Mouse (Mus musculus) thymus, adult 2 months (tissue): Measurements from ENCODE around the gene Gnas. TPM values are rescaled to one million over a fixed set of nuclear protein-coding genes. Genes with fewer than 3 reads are reported as not detected.

Experiments
- DNase-seq: peaks from one replicate; pipeline ENCODE4 v3.0.0; 2021
- H3K27ac ChIP-seq: fragments of 200-500 bp; 2 replicates; pipeline ENCODE4 v1.5.1; 2012; ENCODE audit warnings: low read length, control low read depth; ENCODE audit not compliant: control insufficient read depth, insufficient read depth
- H3K27me3 ChIP-seq: fragments of 200-500 bp; 2 replicates; pipeline ENCODE4 v1.6.1; 2012; ENCODE audit warnings: mild to moderate bottlenecking, low read length, moderate library complexity, mixed read lengths; ENCODE audit not compliant: control insufficient read depth, insufficient read depth
- H3K36me3 ChIP-seq: fragments of 200-500 bp; 2 replicates; pipeline ENCODE4 v1.6.1; 2012; ENCODE audit warnings: mild to moderate bottlenecking, low read length, moderate library complexity; ENCODE audit not compliant: control insufficient read depth, insufficient read depth
- H3K4me1 ChIP-seq: fragments of 200-500 bp; replicated peaks from 2 replicates; pipeline ENCODE4 v1.6.1; 2012; ENCODE audit warnings: low read length; ENCODE audit not compliant: control insufficient read depth, insufficient read depth
- H3K4me3 ChIP-seq: fragments of 200-500 bp; 2 replicates; pipeline ENCODE4 v1.5.1; 2012; ENCODE audit warnings: mild to moderate bottlenecking, low read length, control low read depth, moderate library complexity; ENCODE audit not compliant: control insufficient read depth, insufficient read depth
- CTCF ChIP-seq: fragments of 200-500 bp; IDR thresholded peaks from 2 replicates; pipeline ENCODE4 v1.5.1; 2012; ENCODE audit warnings: mild to moderate bottlenecking, control low read depth, low read length, moderate library complexity, borderline replicate concordance; ENCODE audit not compliant: control insufficient read depth, poor library complexity, insufficient read depth; ENCODE audit errors: extremely low read depth
- POLR2A ChIP-seq: fragments of 200-500 bp; IDR thresholded peaks from 2 replicates; pipeline ENCODE4 v1.6.1; 2012; ENCODE audit warnings: mild to moderate bottlenecking, low read length, control low read depth, moderate library complexity; ENCODE audit not compliant: control insufficient read depth, poor library complexity, insufficient read depth; ENCODE audit errors: extremely low read depth
- WGBS: fragments of 180-500 bp; shearing (Covaris S2); methylation state at CpG from one replicate; pipeline ENCODE4 v1.1.7; 2018; 5-methylcytosine and 5-hydroxymethylcytosine counted together
- polyA plus RNA-seq: library from polyadenylated mRNA; depleted of rRNA; stranded (reverse); fragments of >200 nt; gene quantifications from 2 replicates; pipeline ENCODE4 v1.2.3, GENCODE M21; 2012

The Gnas gene
- polyA plus RNA-seq, 1 experiment: 681 TPM

DNA sequence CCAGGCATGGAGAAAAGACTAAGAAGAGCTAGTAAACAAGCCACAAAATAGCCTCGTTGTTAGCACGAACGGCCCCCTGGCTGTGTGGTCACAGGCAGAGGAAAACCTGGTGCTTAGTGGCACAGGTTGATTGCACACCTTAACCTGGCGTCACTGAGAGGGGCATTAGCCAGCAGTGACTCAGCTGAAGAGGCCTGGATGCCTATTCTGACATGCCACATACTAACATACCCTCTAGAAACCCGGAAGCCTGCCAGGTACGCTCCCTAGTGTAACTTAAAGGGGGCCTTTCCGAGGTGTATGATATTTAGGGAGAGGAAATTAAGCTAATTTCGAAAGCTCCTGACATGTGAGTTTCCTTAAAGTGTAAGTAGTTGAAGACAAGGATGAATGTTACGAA, 32.5 kb downstream of the Gnas start:
- 91% methylated on average over 9 of the region's 9 CpGs for WGBS
- no peak for TF ChIP-seq POLR2A
- no peak for TF ChIP-seq CTCF
- H3K36me3 ChIP-seq: no peaks in the 10 kb centered on the region

DNA sequence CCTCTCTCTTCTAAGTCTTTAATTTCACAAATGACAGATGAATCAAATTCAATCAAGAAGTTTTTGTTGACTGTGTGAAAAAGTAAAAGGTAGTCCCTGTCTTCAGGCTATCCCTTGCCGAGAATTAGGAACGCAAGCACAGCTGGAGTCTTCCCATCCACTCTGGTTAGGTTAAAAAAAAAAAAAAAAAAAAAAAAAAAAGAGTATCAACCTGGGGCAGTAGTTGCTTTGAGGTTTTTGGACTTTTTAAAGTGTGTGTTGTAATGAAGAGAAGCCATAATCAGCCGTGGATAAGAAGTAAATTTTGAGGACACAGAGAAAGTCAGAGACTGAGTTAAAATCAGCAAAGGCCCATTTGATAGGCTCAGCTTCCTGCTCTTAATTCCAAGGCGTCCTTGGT, 41.9 kb downstream of the Gnas start:
- H3K27ac ChIP-seq: no peak overlapping the region
- 78% methylated on average over 4 of the region's 4 CpGs for WGBS
- H3K36me3 ChIP-seq: no peaks in the 10 kb centered on the region
- no peaks in the 10 kb centered on the region for H3K27me3 ChIP-seq
- H3K4me3 ChIP-seq: no peak overlapping the region
- no peak for TF ChIP-seq POLR2A
- no peak for TF ChIP-seq CTCF
- peaks cover 12% of the 10 kb centered on the region for H3K4me1 ChIP-seq
- no peak for DNase-seq

More for the DNA sequence above, 32.5 kb downstream of the Gnas start:
- no peak overlapping the region for H3K4me3 ChIP-seq
- no peak overlapping the region for H3K27ac ChIP-seq
- 0 out of 2 replicates have a peak, but pooled peaks cover 2% of the 10 kb centered on the region for H3K4me1 ChIP-seq
- H3K27me3 ChIP-seq: no peaks in the 10 kb centered on the region
- no peak for DNase-seq

DNA sequence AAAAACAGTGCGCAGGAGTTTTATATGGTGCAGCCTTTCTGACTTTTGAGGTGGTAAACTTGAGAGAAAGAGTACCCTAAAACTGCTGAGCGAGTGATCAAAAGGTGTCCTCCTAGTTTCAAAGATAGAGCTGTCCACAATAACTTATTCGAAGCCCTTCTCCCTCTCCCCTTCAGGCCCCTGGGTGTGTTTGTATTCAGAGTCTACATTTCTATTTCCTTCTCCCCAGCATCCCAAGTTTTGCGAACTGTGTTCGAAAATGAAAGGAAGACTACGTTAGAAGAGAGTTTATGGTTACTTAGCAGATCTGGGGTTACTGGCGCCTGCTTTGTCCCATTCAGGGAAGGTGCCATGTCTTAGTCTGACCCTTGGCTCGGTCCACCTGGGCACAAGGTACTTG, 42.4 kb downstream of the Gnas start:
- H3K4me1 ChIP-seq: peaks cover 12% of the 10 kb centered on the region
- no peak overlapping the region for H3K27ac ChIP-seq
- H3K36me3 ChIP-seq: no peaks in the 10 kb centered on the region
- DNase-seq: no peak
- TF ChIP-seq CTCF: no peak
- no peak for TF ChIP-seq POLR2A
- H3K4me3 ChIP-seq: peak overlapping the region; percentile 53
- no peaks in the 10 kb centered on the region for H3K27me3 ChIP-seq
- WGBS: 48% methylated on average over 8 of the region's 8 CpGs

DNA sequence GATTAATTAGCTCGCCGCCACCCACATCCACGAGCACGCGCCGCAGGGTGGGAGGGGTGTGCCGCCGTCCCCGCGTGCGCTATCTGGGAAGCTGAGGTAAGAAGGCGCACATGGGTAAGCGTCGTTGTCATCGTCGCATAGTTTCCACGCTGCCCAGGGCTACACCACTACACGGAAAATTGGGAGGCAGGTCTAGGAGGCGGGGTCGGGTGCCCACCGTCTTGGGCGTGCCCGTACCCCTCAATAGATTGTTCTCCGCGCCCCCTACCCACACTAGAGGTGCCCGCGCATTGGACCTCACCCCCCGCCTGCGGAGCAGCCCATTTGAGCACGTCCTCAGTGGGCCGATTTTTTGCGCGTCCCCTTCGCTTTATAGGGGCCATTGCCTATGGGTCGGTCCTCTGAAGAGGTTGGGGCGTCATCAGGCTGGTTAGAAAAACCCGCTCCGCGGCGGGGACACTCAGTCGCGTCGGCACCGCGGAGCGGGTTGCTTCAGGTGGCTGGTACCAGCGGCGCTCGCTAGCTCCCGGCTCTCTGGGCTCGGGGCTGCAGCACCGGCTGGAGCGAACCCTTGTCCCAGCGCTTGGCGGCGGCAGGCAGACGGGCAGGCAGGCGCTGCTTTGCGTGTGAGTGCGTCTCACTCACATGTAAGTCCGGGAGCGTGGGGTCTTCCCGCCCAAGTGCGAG, 43.3 kb downstream of the Gnas start:
- Histone ChIP-seq H3K27ac (no peak overlapping the region), H3K36me3 (no peaks in the 10 kb centered on the region), H3K4me3 (peak overlapping the region; percentile 53), H3K4me1 (peaks cover 12% of the 10 kb centered on the region), H3K27me3 (no peaks in the 10 kb centered on the region)
- WGBS: 50% methylated on average over 64 of the region's 64 CpGs
- peak; percentile 36 for DNase-seq
- TF ChIP-seq POLR2A (peak; percentile 80), CTCF (no peak)

DNA sequence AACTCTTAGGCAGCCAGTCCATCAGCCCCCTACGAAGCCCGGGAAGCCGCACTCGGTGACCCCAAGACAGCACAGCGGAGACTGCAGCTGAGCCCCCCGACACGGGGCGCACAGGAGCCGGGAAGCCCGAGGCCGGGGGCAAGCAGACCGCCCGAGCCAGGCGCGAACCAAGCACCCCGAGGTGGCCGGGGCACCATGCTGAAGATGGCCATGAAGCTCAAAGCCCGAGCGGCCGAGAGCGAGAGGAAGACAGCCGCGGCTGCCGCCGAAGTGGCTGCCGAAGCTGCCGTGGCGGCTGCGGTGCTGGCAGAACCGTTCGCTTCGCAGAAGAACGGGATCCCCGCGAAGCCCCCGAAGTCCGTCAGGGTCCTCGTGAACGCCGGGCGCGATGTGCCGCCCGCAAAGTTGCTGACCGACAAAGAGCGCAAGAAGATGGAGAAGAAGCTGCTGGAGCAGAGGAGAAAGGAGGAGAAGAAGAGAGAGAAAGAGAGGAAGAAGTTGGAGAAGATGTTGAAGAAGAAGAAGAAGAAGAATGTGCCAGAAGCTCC, 44.3 kb downstream of the Gnas start:
- no peak for DNase-seq
- Histone ChIP-seq H3K27me3 (no peaks in the 10 kb centered on the region), H3K4me3 (peak overlapping the region; percentile 72), H3K4me1 (peaks cover 12% of the 10 kb centered on the region), H3K36me3 (no peaks in the 10 kb centered on the region), H3K27ac (no peak overlapping the region)
- TF ChIP-seq CTCF (no peak), POLR2A (no peak)
- WGBS: 41% methylated on average over 46 of the region's 46 CpGs

DNA sequence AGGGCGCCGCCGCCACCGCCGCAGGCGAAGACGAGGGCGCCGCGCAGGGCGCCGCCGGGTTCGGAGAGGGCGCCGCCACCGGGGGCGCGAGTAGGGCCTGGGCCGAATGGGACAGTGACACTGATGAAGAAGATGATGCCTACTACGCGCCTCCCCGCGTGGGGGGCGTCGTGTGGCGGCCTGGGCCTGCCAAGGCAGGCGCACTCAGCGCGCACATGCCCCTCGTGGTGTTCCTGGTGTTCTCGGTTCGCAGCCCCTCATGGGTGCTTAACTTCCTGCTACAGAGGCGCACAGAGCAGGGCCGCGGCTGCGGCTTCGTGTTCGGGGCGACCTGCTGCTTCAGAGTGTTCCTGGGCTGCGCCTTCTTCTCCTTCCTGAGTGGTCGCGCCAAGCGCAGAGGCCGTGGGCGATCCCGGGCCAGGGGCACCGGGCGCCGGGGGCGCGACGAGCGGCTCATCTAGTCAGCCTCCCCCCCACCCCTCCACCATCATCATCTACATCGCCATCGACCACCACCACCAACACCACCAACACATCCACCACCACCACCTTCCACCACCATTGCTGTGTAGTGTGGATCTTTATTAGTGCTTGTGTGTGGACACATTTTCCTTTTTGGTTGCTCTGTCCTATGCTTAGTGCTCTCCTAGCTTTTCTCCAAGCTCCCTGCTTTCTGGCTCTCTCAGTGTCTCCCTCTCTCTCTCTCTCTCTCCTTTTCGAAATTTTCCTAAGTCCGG, 45.0 kb downstream of the Gnas start:
- Histone ChIP-seq H3K4me3 (peak overlapping the region; percentile 72), H3K36me3 (no peaks in the 10 kb centered on the region), H3K27me3 (no peaks in the 10 kb centered on the region), H3K4me1 (peaks cover 16% of the 10 kb centered on the region), H3K27ac (no peak overlapping the region)
- TF ChIP-seq POLR2A (no peak), CTCF (0 out of 2 replicates have a peak, but pooled peaks have one; percentile 8)
- DNase-seq: peak; percentile 62
- 29% methylated on average over 58 of the region's 58 CpGs for WGBS
